Mouse (Mus musculus): ENCODE data around the gene 5031439G07Rik. TPM values are rescaled to one million over a fixed set of nuclear protein-coding genes. Genes with fewer than 3 reads are reported as not detected.
"Not testable (repeated sequence)": the region's sequence is repeated elsewhere in the genome, so short reads cannot be mapped to it uniquely, and the experiment has no call there.

5031439G07Rik gene
- polyA plus RNA-seq, 1 experiment from 2014 or later: 8.1 TPM

- H3K4me1 ChIP-seq (ENCODE audit: control insufficient read depth, insufficient read depth, low read length); H3K27ac ChIP-seq (ENCODE audit: low read depth, low read length); H3K9me3 ChIP-seq (replicated peaks; ENCODE audit: control insufficient read depth, low read length); H3K4me2 ChIP-seq; ATAC-seq (replicated peaks; ENCODE audit: insufficient number of reproducible peaks, low FRiP score, low TSS enrichment); H3K27me3 ChIP-seq (ENCODE audit: control insufficient read depth, insufficient read depth, low read length); H3K9ac ChIP-seq (ENCODE audit: low read depth, low read length); H3K4me3 ChIP-seq (ENCODE audit: low read depth, low read length); H3K36me3 ChIP-seq (ENCODE audit: control insufficient read depth, insufficient read depth, low read length): not testable (repeated sequence)
- WGBS (ENCODE audit: insufficient replicate concordance): 70% methylated on average over 10 of the region's 10 CpGs
Measured at GRCm38 (mm10) chr15:84896216-84896615, 92.1 kb downstream of the 5031439G07Rik start.

Small RNA genes within 50 kb of the gene (microRNA-seq; reads per million reads assigned to microRNA genes)
- 19.2 reads per million, percentile 51 among the genes with 10 or more reads in this experiment for gene Mir1249 (ENCODE audit: borderline number of aligned reads)

Other genes with a start within 250 kb of the 5031439G07Rik start
- 0.39 and 0.56 TPM in 2 replicates for gene Phf21b, start 132.5 kb downstream of the 5031439G07Rik start, polyA plus RNA-seq (2014; fragmentation: Nextera tagmentation; extraction: Ambion mirVana)
- gene Gm29666, start 68.5 kb downstream of the 5031439G07Rik start, polyA plus RNA-seq (2014; fragmentation: Nextera tagmentation; extraction: Ambion mirVana): 0.27 and 0.52 TPM in 2 replicates
- 28.5 and 33.1 TPM in 2 replicates for gene Nup50, start 65.1 kb downstream of the 5031439G07Rik start, polyA plus RNA-seq (2014; fragmentation: Nextera tagmentation; extraction: Ambion mirVana)
- gene Upk3a, start 28.6 kb upstream of the 5031439G07Rik start, polyA plus RNA-seq (2014; fragmentation: Nextera tagmentation; extraction: Ambion mirVana): not detected in 2 replicates
- gene Fam118a, start 40.4 kb upstream of the 5031439G07Rik start, polyA plus RNA-seq (2014; fragmentation: Nextera tagmentation; extraction: Ambion mirVana): 16.2 and 20.1 TPM in 2 replicates
- 0.11 TPM in 2 replicates for gene Smc1b, start 143.4 kb upstream of the 5031439G07Rik start, polyA plus RNA-seq (2014; fragmentation: Nextera tagmentation; extraction: Ambion mirVana)
- gene Ribc2, start 143.5 kb upstream of the 5031439G07Rik start, polyA plus RNA-seq (2014; fragmentation: Nextera tagmentation; extraction: Ambion mirVana): 0.14 and 0.21 TPM in 2 replicates
- 145 and 163 TPM in 2 replicates for gene Fbln1, start 217.4 kb upstream of the 5031439G07Rik start, polyA plus RNA-seq (2014; fragmentation: Nextera tagmentation; extraction: Ambion mirVana)

Measured in heart, embryonic 11.5 days (tissue).